Mouse (Mus musculus) liver, postnatal 0 days (tissue): ENCODE data around the gene Fam111a. TPM values are rescaled to one million over a fixed set of nuclear protein-coding genes. Genes with fewer than 3 reads are reported as not detected.
"Not testable (repeated sequence)": the region's sequence is repeated elsewhere in the genome, so short reads cannot be mapped to it uniquely, and the experiment has no call there.

Experiments
- ATAC-seq: fragments of 200-750 bp; cut with Nextera tagmentation; 2 replicates; pipeline ENCODE4 v1.8.0; 2017; ENCODE audit warnings: mild to moderate bottlenecking, moderate library complexity
- DNase-seq: peaks from one replicate; pipeline ENCODE4 v3.0.0-alpha.2; 2016
- H3K27ac ChIP-seq: fragments of 300-500 bp; sonication (generic); 2 replicates; pipeline ENCODE4 v1.5.1; 2014; ENCODE audit warnings: antibody characterized with exemption, moderate library complexity, mild to moderate bottlenecking, low read depth
- H3K27me3 ChIP-seq: fragments of 300-500 bp; sonication (generic); 2 replicates; pipeline ENCODE4 v1.6.1; 2014; ENCODE audit warnings: low read length, control low read depth, mixed read lengths; ENCODE audit not compliant: insufficient read depth
- H3K36me3 ChIP-seq: fragments of 300-500 bp; sonication (generic); replicated peaks from 2 replicates; pipeline ENCODE4 v1.6.1; 2014; ENCODE audit warnings: mild to moderate bottlenecking, control low read depth, low read length, moderate library complexity, mixed read lengths; ENCODE audit not compliant: insufficient read depth
- H3K4me1 ChIP-seq: fragments of 300-500 bp; sonication (generic); 2 replicates; pipeline ENCODE4 v1.6.1; 2014; ENCODE audit warnings: antibody characterized with exemption, mild to moderate bottlenecking, control low read depth; ENCODE audit not compliant: insufficient read depth
- H3K4me2 ChIP-seq: fragments of 300-500 bp; sonication (generic); 2 replicates; pipeline ENCODE4 v1.6.1; 2014; ENCODE audit warnings: low read depth, mild to moderate bottlenecking, low read length, moderate library complexity, mixed read lengths
- H3K4me3 ChIP-seq: fragments of 300-500 bp; sonication (generic); 2 replicates; pipeline ENCODE4 v1.5.1; 2014; ENCODE audit warnings: low read depth, low read length
- H3K9ac ChIP-seq: fragments of 300-500 bp; sonication (generic); replicated peaks from 2 replicates; pipeline ENCODE4 v1.6.1; 2014; ENCODE audit warnings: mild to moderate bottlenecking, moderate library complexity
- H3K9me3 ChIP-seq: fragments of 300-500 bp; sonication (generic); 2 replicates; pipeline ENCODE4 v1.6.1; 2016; ENCODE audit warnings: mild to moderate bottlenecking, control low read depth, low read length, mixed read lengths
- CTCF ChIP-seq: sonication (generic); IDR thresholded peaks from 2 replicates; pipeline ENCODE4 v1.5.1; 2016; ENCODE audit warnings: antibody characterized with exemption, low read depth
- EP300 ChIP-seq: IDR thresholded peaks from 2 replicates; pipeline ENCODE4 v1.6.1; 2016; ENCODE audit warnings: antibody characterized with exemption, low read depth, mild to moderate bottlenecking
- WGBS: fragments of 180-500 bp; shearing (Covaris S2); extraction: QIAGEN DNeasy Blood & Tissue Kit; methylation state at CpG from one replicate; pipeline ENCODE4 v1.1.7; 2014; ENCODE audit not compliant: insufficient replicate concordance; 5-methylcytosine and 5-hydroxymethylcytosine counted together
- polyA plus RNA-seq: library from polyadenylated mRNA; unstranded; fragments of >200 nt; fragmentation: Nextera tagmentation; extraction: Ambion mirVana; gene quantifications from 2 replicates; pipeline ENCODE4 v1.2.1, GENCODE M21; 2015

Fam111a gene
- polyA plus RNA-seq: 14.4 and 15.4 TPM in 2 replicates

DNA sequence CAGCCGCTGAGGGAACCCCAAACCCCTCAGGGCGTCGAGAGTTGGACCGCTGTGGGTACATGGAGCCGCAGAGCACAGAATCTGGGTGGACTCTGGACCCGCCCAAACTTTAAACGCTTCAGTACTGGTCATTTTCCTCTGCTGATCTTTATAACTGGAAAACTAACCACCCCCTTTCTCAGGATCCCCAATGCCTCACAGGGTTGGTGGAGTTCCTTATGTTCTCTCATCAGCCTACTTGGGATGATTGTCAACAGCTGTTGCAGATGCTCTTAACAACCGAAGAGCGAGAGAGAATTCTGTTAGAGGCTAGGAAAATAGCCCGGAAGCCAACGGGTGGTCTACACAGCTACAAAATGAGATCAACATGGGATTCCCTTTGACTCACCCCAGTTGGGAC, at the start of gene Fam111a:
Gene Fam111a, plus strand, starts transcription at position 301 of the 400 bp plus-strand sequence.
- not testable (repeated sequence) for H3K4me3 ChIP-seq, H3K9ac ChIP-seq, H3K4me1 ChIP-seq, DNase-seq, H3K27ac ChIP-seq, H3K36me3 ChIP-seq, H3K9me3 ChIP-seq, H3K27me3 ChIP-seq, H3K4me2 ChIP-seq, ATAC-seq
- 88% methylated on average over 11 of the region's 11 CpGs for WGBS

DNA sequence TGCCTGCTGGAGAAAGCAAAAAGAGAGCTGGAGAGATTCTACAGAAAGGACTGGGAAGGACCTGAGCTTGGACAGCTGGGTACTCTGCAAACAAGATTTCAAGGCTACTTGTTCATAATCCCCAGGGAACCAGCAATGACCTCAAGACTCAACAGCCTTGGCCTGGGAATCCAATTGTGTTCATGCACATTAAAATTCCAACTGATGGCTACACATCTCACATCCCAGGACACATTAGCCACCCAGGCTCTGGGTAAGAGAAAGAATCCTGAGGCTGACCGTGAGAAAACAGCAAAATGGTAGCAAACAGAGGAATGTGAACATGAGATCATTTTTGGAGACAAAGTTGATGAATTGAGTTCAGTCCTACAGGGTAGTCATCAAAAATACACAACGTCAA, 49.3 kb upstream of the Fam111a start:
- Histone ChIP-seq H3K4me3 (no peak overlapping the region), H3K27me3 (no peaks in the 10 kb centered on the region; the same call in 1 of the 2 replicates), H3K4me1 (peaks cover 6% of the 10 kb centered on the region), H3K9ac (no peak overlapping the region), H3K9me3 (no peaks in the 10 kb centered on the region), H3K4me2 (no peak overlapping the region), H3K27ac (no peak overlapping the region), H3K36me3 (peaks cover 4% of the 10 kb centered on the region; the same call in 1 of the 2 replicates)
- DNase-seq: no peak
- TF ChIP-seq EP300: no peak
- no peak for TF ChIP-seq CTCF
- 85% methylated on average over 2 of the region's 2 CpGs for WGBS
- no peak for ATAC-seq

DNA sequence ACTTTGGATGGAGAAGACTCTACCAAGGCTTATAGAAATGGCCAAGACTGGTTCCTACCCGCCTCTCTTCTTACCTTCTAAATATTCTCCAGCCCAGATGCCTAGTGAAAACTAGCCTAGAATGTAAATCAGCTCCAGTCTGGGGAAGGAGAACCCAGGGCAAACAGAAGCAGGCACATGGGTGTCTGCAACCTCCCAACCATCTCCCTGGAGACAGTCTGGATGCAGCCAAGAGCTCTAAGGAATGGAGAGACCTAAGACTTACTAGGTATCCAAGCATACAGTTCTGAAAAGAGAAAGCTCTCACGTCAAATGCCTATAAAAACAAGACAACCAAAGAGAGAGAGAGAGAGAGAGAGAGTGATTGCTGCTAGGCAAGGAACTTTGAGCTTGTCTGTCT, 47.6 kb upstream of the Fam111a start:
- no peak for DNase-seq
- WGBS: 73% methylated on average over 2 of the region's 2 CpGs
- H3K4me2 ChIP-seq: no peak overlapping the region
- peaks cover 6% of the 10 kb centered on the region for H3K4me1 ChIP-seq
- H3K36me3 ChIP-seq: no peaks in the 10 kb centered on the region
- H3K9me3 ChIP-seq: no peaks in the 10 kb centered on the region
- H3K9ac ChIP-seq: no peak overlapping the region
- no peak for TF ChIP-seq EP300
- TF ChIP-seq CTCF: no peak
- no peak for ATAC-seq
- H3K27ac ChIP-seq: no peak overlapping the region
- H3K4me3 ChIP-seq: no peak overlapping the region
- H3K27me3 ChIP-seq: no peaks in the 10 kb centered on the region; the same call in 1 of the 2 replicates

DNA sequence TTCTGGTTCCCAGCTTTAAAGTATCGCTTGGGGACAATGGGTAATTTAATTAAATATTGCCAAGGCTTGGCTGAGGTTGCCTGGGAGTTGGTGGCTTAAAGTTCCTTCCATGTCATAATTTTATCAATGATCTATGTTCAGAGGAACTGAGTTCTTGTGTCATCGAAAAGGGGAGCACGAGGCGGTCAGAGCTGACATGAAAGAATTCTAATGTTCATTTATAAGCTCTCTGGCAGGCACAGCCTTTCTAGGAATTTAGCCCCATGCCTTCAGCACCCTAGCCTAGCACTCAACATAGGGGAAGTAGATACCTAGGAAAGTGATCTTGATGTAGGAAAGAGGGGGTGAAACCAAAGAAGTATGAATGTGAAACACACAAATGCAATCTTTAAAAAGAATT, 47.2 kb upstream of the Fam111a start:
- H3K4me1 ChIP-seq: peaks cover 6% of the 10 kb centered on the region
- H3K27me3 ChIP-seq: no peaks in the 10 kb centered on the region; the same call in 1 of the 2 replicates
- no peaks in the 10 kb centered on the region for H3K36me3 ChIP-seq
- no peak overlapping the region for H3K9ac ChIP-seq
- TF ChIP-seq EP300: no peak
- no peak for TF ChIP-seq CTCF
- H3K4me2 ChIP-seq: no peak overlapping the region
- H3K4me3 ChIP-seq: no peak overlapping the region
- WGBS: 67% methylated on average over 4 of the region's 4 CpGs
- no peaks in the 10 kb centered on the region for H3K9me3 ChIP-seq
- ATAC-seq (no peak), DNase-seq (no peak)
- no peak overlapping the region for H3K27ac ChIP-seq

DNA sequence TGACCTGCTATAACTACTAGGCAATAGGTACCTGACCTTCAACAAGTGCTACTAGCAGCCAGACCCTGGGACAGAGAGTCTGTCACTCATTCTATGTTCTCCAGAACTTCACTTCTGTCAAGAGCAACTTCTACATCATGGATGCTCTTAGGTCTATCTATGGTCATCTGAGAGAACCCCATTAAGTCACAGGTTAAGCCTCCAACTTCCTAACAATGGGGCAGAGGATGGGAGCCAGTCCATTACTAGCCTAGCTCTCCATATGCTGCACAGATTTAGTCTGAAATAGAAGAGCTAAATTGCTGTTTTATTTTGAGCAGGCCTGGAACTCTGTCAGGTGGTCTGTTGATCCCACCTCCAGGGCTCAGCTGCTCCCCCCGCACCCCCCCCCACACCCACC, 46.6 kb upstream of the Fam111a start:
- H3K27me3 ChIP-seq: no peaks in the 10 kb centered on the region; the same call in 1 of the 2 replicates
- DNase-seq: no peak
- H3K4me3 ChIP-seq: no peak overlapping the region
- H3K4me1 ChIP-seq: peaks cover 6% of the 10 kb centered on the region
- no peaks in the 10 kb centered on the region for H3K9me3 ChIP-seq
- H3K4me2 ChIP-seq: no peak overlapping the region
- WGBS: 71% methylated on average over 1 of the region's 1 CpGs
- no peak overlapping the region for H3K9ac ChIP-seq
- ATAC-seq: no peak
- no peak for TF ChIP-seq EP300
- no peak for TF ChIP-seq CTCF
- H3K36me3 ChIP-seq: no peaks in the 10 kb centered on the region
- H3K27ac ChIP-seq: no peak overlapping the region

DNA sequence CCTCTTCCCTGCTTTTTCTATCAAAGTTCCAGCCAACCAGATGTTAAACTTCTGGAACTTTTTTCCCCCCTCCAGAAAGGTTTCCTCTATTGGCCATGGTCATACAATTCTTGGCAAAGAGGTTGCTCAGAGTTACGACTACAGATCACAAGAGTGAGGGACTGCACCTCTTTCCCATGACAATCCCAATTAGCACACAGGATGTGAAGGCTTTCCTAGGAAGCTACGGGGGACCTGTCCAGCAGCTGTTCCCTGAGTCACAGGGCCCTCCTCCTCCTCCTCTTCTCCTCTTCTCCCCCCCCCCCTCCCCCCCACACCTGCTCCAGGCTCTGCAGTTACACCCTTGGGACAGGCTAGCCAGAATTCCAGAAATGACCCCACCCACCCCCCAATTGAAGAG, 46.1 kb upstream of the Fam111a start:
- Histone ChIP-seq H3K9ac (no peak overlapping the region), H3K27ac (no peak overlapping the region), H3K4me2 (peak overlapping the region; percentile 92; the same call in 1 of the 2 replicates), H3K4me1 (peaks cover 6% of the 10 kb centered on the region), H3K9me3 (no peaks in the 10 kb centered on the region), H3K36me3 (no peaks in the 10 kb centered on the region), H3K4me3 (no peak overlapping the region), H3K27me3 (no peaks in the 10 kb centered on the region; the same call in 1 of the 2 replicates)
- no peak for ATAC-seq
- DNase-seq: no peak
- 29% methylated on average over 2 of the region's 2 CpGs for WGBS
- no peak for TF ChIP-seq CTCF
- TF ChIP-seq EP300: no peak

- Histone ChIP-seq H3K9me3 (no peaks in the 10 kb centered on the region), H3K4me3 (peak overlapping the region; percentile 61; the same call in 1 of the 2 replicates), H3K27ac (no peak overlapping the region), H3K9ac (no peak overlapping the region), H3K36me3 (no peaks in the 10 kb centered on the region), H3K4me2 (peak overlapping the region; percentile 92), H3K27me3 (no peaks in the 10 kb centered on the region; the same call in 1 of the 2 replicates), H3K4me1 (peaks cover 6% of the 10 kb centered on the region)
- 28% methylated on average over 3 of the region's 3 CpGs for WGBS
- TF ChIP-seq EP300 (no peak), CTCF (no peak)
- ATAC-seq (no peak), DNase-seq (no peak)
Observed at GRCm38 (mm10) chr19:12500124-12500523, 45.4 kb upstream of the Fam111a start.
